Mouse (Mus musculus): ENCODE data around the gene Eef1e1.
"Not testable (repeated sequence)": the region's sequence is repeated elsewhere in the genome, so short reads cannot be mapped to it uniquely, and the experiment has no call there.

The Eef1e1 gene

GRCm38 (mm10) chr13:38658528-38659280 lies at the start of gene Eef1e1:
Gene Eef1e1 (minus strand): TSS chr13:38659058.
- peak; percentile 77 for DNase-seq (ENCODE audit: low spot score)

DNA sequence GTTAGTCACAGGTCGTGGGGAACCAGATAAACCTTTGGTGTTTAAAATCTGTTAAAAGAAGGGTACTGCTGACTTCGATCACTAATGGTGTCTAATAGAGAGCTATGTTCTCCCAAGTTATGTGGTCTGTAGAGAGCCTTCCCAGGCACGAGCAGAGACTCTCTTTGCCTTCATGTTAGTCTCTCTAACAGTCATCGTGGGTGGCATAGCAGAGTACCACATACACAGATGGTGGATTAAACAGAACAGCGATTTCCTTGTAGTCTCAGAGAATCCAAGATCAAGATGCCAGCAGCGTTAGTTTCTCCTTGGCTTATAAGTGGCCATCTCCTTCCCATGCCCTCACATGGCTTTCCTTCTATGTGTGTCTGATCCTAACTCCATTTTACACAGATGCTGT lies 32.0 kb upstream of the Eef1e1 start:
- DNase-seq (ENCODE audit: low spot score) = no peak

DNA sequence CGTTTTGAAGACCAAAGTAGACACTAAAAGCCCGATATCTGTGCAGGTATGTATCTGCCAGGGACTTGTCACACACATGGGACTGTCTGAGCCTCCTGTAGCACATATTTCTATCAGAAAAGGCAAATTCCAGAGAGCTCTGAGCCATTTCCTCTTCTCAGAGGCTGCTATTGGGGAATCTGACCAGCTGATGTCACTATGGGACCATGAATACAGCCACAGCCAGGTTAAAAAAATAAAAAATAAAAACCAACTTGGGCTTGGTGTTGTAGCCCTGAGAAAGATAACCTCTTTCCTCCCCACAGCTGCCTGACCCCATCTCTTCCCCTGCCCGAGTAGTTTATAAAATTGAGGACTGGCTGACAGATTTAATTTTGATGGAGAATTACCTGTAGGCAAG lies 31.2 kb upstream of the Eef1e1 start:
- no peak for DNase-seq (ENCODE audit: low spot score)

- no peak for DNase-seq (ENCODE audit: low spot score)
Observed at GRCm38 (mm10) chr13:38688761-38689160, 29.9 kb upstream of the Eef1e1 start.

DNA sequence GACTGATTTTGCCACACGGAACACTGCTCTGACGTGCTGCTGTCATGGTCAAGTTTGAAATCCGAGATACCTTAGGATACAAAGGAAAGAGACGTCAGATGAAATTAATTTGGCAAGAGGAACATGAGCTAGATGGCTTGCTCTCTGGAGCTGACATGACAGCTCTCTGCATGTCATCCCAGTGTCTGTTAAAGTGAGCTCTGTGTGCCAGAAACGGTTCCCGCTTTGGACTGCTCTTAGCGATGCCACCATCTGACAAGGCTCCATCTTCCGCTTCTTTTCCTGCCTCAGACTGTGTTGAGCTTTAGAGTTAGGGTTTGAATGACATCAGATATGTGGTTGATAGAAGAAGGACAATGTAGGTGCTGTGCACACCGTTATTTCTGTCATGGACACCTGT lies 13.5 kb upstream of the Eef1e1 start:
- no peak for DNase-seq (ENCODE audit: low spot score)

DNA sequence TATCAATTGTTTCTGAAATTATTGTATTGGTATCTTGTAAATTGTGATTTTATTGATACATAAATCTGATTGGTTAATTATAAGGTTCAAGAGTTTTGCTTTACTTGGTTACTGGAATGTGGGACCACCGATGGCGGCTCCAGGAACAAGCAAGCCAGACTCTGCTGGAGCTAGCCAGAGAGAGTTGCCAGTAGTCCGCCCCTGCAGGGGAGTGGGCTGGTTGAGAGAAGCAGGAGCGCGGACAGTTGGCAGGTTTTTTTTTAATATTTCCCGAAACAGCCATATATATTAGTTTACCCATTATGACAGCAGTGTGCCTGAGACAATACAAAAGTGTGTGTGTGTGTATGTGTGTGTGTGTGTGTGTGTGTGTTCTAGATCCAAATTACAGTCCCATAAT lies 12.6 kb upstream of the Eef1e1 start:
- not testable (repeated sequence) for DNase-seq (ENCODE audit: low spot score)

- no peak for DNase-seq (ENCODE audit: low spot score)
Observed at GRCm38 (mm10) chr13:38670051-38670450, 11.2 kb upstream of the Eef1e1 start.

- DNase-seq (ENCODE audit: low spot score) = no peak
Observed at GRCm38 (mm10) chr13:38668514-38668913, 9.7 kb upstream of the Eef1e1 start.

DNA sequence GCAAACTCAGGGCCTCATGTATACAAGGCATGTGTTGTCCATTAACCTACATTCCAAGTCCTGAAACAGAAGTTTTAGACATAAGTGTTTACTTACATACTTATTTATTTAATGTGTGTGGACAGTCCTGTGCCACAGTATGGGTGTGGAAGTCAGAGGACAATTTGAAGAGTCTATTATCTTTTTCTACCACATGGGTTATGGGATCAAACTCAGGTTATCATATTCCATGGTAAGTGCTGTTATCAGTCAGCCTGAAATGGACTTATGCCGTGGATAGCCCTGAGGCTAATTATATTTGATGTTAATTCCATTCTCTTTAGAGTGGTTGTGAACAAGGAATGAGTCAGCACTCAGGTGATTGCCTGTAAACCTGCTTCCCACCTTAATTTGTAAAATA lies 5.9 kb upstream of the Eef1e1 start:
- DNase-seq (ENCODE audit: low spot score) = no peak

DNA sequence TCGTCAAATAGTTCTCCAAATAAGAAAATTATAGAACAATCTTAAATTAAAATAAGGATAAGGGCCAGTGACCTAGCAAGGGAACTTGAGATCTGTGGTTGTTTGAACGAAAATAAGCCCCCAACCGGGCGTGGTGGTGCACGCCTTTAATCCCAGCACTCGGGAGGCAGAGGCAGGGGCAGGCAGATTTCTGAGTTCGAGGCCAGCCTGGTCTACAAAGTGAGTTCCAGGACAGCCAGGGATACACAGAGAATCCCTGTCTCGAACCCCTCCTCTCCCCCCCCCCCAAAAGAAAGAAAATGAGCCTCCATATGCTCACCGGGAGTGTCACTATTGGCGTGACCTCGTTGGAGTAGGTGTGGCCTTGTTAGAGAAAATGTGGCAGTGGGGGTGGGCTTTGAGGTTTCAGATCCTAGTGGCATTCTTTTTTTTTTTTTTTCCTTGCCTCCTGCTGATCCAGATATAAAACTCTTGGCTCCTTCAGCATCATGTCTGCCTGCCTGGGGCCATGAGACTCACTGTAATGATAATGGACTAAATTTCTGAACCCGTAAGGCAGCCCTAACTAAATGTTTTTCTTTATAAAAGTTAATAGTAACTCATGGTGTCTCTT lies 772 bp upstream of the Eef1e1 start:
- DNase-seq (ENCODE audit: low spot score) = no peak

DNA sequence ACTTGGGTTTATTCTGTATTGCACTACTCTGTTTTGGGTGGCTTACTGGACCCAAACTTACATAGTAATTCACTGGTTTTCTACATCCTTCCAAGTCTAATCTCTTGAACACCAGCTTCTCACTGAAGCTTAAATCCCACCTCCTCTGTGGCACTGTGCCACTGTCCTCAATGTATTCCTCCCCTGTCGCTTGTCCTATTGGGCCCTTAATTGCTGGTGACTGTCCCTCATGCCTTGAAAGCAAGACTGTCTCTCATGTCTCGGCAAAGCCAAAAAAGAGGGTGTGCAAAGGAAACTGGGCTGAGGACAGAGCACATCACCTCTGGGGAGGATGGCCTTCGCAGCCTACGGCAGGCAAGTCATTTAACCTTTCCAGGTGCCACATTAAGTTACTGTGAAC lies 993 bp downstream of the Eef1e1 start:
- no peak for DNase-seq (ENCODE audit: low spot score)

DNA sequence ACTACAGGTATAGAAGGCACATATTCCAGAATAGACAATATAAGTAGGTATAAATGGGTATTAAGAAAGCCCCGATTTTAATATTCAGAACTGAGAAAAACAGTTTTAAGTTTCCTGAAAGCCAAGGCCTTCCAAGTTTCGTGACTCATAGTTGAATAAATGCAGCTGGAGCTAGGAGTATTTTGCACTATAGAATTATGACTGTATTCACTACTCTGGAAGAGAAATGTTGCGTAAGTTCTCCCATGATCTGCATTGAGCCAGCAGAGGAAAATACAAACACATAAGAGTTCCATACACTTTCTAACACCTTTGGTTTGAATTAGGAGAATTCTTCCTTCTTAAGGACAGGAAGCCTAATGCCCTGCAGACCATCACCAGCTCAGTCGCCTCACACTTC lies 8.6 kb downstream of the Eef1e1 start:
- no peak for DNase-seq (ENCODE audit: low spot score)

DNA sequence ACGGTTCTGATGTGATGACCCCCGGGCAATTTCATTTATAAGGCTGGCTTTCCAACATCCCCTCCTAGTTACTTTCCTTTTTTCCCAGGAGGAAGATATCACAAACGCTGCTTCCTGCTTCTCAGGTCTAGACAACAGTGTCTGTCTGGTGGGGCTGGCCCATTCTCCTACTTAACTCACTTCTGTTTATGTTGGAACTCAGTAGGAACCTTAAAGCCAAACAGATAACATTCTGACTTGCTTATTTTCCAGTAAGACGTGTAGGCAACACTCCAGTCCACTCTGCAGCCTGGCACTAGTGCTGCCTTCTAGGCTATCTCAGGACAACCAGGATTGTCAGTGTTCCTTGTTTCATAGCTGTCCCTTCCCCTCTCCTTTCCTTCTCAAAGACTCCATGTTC lies 9.8 kb downstream of the Eef1e1 start:
- DNase-seq (ENCODE audit: low spot score) = no peak

- DNase-seq (ENCODE audit: low spot score) = no peak
Observed at GRCm38 (mm10) chr13:38641414-38641813, 17.4 kb downstream of the Eef1e1 start.

DNA sequence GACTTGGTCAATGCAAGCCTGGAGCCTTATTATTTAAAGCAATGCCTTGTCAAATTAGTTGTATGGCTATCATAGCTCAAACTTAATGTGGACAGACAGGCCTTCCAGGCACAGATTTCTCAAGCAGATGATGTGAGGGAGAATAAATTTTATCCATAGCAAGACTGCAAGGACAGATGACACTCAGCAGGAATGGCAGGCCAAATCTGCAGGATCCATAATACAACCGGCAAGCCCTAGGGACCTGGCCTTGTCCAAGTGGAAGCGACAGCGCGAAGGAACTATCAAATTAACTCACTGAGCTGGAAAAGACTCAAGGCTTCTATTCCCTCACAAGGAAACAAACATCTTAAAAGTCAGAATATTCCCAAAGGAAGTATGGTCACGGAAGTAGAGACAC lies 17.9 kb downstream of the Eef1e1 start:
- no peak for DNase-seq (ENCODE audit: low spot score)

DNA sequence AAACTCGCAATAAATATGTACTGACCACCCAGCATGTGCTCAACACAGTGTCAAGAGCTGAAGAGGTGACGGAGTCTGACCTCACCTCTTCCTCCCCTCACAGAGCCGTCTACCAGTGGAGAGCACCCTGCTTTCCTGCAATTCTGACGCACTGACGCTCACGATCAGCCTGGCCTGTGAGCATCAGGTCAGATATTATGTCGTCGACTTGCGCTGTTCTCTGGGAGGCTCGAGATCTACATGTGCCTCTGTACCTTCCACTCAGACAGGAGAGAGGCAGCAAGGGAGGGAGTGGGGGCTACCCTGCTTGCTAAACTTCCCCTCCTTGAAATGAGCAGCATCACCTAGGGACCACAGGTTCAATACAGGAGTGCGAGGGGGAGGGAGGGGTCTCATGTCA lies 20.2 kb downstream of the Eef1e1 start:
- DNase-seq (ENCODE audit: low spot score) = no peak

DNA sequence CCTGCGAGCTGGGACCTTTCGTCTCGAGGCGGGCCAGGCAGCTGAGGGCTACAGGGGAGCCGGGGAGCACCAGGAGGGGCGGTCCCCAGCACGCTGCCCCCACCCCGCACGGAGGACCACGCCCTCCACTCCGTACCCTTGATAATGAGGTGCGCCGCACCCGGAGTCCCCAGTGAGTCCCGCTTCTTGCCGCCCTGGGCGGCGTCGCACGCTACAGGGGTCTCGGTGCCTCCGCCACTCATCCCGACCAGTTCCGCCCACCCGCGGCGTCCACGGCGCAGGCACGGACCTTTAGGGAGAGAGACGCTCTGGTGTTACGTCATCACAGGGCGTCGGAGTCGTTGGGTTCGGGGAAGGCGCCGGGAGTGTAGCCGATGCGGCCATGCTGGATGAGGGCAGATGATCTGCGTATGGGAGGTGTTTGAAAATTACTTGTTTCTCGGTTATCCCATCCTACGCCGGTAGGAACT lies 24.0 kb downstream of the Eef1e1 start, which contains the start of gene Bloc1s5:
Gene Bloc1s5 (minus strand): TSS at position 310 of the 470 bp plus-strand sequence.
- peak; percentile 83 for DNase-seq (ENCODE audit: low spot score)

DNA sequence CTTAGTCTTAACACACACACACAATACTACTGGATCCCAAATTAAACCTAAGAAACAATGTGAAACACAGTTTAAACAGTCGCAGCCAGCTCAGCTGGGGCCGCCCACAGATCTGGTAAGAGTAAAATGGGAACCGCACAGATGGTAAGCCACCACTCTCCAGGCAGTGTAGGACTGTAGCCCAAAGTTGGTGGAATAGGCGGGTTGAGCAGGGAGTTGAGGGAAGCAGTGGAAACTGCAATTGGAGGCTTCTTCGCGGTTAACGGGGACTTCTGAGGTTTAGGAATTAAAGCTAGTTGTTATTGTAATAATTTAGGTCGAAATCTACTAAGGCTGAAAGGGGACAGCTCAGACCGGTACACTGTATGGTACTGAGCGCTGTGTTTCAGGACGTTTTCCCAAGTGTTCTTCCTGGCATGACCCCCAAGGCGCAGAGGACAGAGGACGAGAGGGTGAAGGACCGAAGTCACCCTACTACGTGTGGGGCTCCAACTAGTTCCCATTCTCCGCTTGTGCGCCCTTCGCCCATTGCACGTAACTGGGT lies 24.5 kb downstream of the Eef1e1 start:
- no peak for DNase-seq (ENCODE audit: low spot score)

- DNase-seq (ENCODE audit: low spot score) = no peak
Observed at GRCm38 (mm10) chr13:38633287-38634000, 25.4 kb downstream of the Eef1e1 start.

DNA sequence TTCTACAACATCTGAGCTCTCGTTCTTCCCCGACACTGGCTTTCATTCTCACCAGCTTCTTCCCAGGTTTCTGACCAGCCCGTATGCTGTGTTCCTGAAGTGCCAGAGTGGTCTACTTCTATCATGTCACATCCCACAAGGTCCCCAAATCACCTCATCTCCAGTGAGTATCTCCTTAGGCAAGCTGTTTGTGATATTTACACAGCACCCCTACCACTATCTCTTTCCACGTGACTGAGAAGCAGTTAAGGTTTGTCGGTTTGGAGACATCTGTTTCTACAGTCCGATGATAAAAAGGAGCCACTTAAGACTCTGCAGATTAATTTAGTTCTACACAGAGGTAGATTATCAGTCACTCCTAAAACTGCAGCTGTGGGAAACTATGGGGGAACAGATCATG lies 26.3 kb downstream of the Eef1e1 start:
- no peak for DNase-seq (ENCODE audit: low spot score)

GRCm38 (mm10) chr13:38626229-38626525 lies 32.7 kb downstream of the Eef1e1 start:
- no peak for DNase-seq (ENCODE audit: low spot score)

GRCm38 (mm10) chr13:38625492-38626228 lies 33.2 kb downstream of the Eef1e1 start:
- no peak for DNase-seq (ENCODE audit: low spot score)
